Mouse (Mus musculus): ENCODE measurements around the gene Ppp1r1c. TPM values are rescaled to one million over a fixed set of nuclear protein-coding genes. Genes with fewer than 3 reads are reported as not detected.

Ppp1r1c gene
- polyA plus RNA-seq, 1 experiment from 2014 or later, result 0.53 TPM

Other genes with a start within 250 kb of the Ppp1r1c start
- gene Itprid2, start 72.4 kb upstream of the Ppp1r1c start, polyA plus RNA-seq (2015; fragmentation: Nextera tagmentation; extraction: Ambion mirVana), result 10.4 and 11.8 TPM in 2 replicates

All from embryonic facial prominence, embryonic 13.5 days (tissue).